Mouse (Mus musculus) liver, adult 2 months (tissue): ENCODE measurements around the gene Trank1.

Experiments used
- CTCF ChIP-seq: fragments of 200-500 bp; IDR thresholded peaks from 2 replicates; pipeline ENCODE4 v1.5.1; 2011; ENCODE audit warnings: low read depth, low read length, control low read depth
- POLR2A ChIP-seq: fragments of 200-500 bp; IDR thresholded peaks from 2 replicates; pipeline ENCODE4 v1.6.1; 2011; ENCODE audit warnings: low read length, control low read depth; ENCODE audit not compliant: insufficient read depth; ENCODE audit errors: extremely low read depth

- TF ChIP-seq CTCF (no peak), POLR2A (0 out of 2 replicates have a peak, but pooled peaks have one; percentile 47)
Observed at GRCm38 (mm10) chr9:111438904-111439835, 127.6 kb downstream of the Trank1 start, which contains the start of gene Dclk3.
